Mouse (Mus musculus): Measurements from ENCODE around the gene Cep131.
A peak's percentile ranks its signal among the peaks of the same experiment; 100 is the strongest.

Gene Cep131

DNA sequence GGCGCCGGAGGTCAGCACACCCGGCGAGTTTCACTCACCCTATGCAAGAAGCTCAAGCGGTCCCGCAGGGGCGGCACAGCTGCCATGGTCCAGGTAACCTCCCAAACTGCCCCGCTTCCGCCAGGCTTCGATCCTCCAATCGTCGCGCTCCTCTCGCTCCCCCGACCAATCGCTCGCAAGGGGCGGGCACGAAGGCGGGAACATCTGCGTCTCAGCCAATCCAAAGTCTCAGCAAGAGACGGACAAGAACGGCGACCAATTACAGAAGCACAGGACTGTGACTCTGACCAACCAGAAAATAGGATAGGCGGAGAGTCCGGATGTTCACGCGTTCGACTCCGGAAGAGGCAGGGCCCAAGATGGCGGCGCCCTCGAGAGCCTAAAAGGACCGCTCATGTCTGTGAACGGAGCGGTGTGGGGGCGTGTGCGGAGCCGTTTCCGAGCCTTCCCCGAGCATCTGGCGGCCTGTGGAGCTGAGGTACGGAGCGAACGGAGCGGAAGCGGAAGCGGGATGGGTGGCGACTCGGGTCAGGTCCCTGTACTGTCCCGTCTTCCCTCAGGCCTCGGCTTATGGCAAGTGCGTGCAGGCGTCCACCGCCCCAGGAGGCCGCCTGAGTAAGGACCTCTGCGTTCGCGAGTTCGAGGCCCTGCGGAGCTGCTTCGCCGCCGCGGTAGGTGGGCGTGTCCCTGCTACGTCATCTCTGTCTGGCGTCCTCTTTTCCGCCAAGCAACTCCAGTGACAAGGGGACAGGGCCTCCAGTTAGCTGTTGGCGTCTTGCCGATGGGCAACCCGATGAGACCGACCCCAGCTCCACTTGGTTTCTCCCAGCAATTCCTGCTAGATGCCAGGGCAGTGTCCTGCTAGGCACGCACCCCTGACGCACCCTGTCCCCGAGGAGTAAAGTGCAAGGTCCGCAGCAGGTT, 12.2 kb upstream of the Cep131 start, which contains the start of the genes Tepsin and Ndufaf8:
Tepsin (minus strand) TSS at position 144 of the 924 bp plus-strand sequence.
Ndufaf8 (plus strand) TSS at position 341 of the 924 bp plus-strand sequence.
- peak; percentile 96 for DNase-seq (ENCODE audit: inconsistent ontology term)

DNA sequence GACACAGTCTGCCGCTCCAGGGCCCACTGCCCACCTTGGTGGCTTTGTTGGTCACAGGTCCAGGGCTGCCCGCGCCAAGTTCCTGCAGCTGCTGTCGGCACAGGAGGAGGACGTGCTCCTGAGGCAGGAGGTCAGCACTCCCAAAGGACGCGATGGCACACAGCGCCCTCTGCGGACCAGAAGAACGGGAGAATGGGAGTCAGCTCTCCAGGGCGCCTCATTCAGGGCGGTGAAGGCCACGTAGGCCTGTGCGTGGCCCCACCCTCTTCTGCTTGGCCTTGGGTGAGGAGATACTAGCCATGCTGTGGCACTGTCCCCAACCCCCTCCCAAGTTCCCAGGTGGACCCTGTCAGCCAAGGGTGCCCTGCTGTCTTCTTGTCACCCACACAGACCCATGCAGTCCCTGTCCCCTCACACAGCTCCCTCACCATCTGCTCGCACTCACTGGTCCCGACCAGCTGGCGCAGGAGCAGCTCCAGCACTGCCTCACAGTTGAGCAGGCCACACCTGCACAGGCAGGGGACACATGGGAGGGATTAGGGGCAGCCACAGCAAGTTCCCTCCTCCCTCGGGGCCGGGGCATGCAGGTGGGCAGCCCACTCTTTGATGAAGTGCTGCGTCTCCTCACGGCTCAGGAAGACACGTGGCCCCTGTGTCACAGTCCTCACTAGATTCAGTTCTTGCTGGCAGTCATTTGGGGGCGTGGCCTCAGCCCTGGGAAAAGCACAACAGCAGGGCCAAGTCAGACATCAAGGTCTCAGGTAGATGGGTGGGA, 6.4 kb upstream of the Cep131 start:
- no peak for DNase-seq (ENCODE audit: inconsistent ontology term)

- DNase-seq (ENCODE audit: inconsistent ontology term): no peak
Observed at GRCm38 (mm10) chr11:120090661-120091060, 4.0 kb upstream of the Cep131 start.

GRCm38 (mm10) chr11:120085891-120086627, 568 bp downstream of the Cep131 start:
- DNase-seq (ENCODE audit: inconsistent ontology term): peak; percentile 49

DNA sequence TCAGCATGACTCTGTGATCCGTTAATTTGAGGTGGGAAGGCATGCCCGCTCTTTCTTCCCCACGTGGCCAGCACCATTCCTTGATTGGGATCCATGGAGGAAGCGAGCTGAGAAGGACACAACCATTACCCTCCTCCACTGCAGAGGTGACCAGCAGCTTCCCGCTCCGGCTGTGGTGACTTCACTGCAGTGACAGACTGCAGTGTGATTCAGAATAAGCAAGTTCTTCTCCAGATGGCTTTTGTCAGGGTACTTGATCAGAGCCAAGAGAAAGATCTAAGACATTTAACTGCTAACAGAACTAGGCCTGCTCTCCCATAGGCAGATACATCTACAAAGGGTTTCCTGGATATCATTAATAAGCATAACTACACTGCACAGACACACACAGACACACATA, 6.3 kb downstream of the Cep131 start:
- DNase-seq (ENCODE audit: inconsistent ontology term): no peak

- DNase-seq (ENCODE audit: inconsistent ontology term): no peak
Observed at GRCm38 (mm10) chr11:120076191-120076590, 10.4 kb downstream of the Cep131 start.

DNA sequence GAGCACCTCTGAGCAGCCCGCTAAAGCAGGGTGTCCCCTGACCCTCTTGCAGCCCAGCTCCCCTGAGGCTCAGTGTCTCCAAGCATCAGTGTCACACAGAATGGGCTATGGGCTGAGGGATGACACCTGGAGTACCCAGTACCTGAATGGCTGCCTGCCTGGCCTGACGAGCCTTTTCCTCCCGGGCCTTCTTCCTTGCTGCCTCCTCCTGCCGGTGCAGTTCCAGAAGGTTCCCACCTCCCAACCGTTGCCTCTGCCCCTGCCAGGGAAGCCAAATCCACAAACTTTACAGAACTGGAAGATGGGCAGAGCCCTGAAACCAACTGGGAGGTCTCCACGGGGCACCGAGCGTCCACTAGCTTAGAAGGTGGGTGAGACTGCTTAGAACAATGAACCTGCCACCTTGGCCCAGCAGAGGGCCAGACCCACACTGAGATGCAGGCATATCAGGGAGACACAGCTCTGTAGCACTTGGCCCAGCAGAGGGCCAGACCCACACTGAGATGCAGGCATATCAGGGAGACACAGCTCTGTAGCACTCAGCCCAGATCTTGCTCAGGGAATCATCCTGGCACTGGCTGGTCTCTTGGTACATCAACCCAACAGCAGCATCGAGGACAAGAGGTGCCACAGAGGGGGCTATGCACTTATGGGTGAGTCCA, 13.5 kb downstream of the Cep131 start:
- no peak for DNase-seq (ENCODE audit: inconsistent ontology term)

DNA sequence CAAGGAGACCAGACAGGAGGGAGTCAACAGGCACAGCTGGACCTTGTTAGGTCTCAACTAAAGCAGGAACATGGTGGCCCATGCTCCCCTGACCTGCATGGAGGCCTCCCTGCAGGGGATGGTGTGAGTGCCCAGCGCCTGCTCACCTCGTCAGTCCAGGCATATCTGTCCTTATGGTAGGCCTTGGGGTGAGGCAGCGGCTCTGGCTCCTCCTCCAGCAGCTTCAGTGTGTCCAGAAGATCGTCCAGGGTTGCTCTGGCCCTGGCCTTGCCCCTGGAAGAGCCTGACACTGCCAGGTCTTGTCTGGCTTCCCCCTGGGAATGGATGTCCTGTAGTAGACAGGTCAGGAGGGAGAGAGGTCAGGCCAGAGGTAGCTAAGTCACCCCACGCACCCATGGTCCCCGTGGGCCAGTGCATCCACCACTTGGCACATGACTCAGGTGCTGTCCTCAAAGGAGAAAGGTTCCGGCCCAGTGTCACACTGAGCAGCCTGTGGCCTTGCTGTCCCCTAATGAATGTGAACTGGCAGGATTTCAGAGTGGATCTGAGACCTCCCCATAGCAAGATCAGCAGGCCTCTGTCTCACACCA, 14.8 kb downstream of the Cep131 start:
- DNase-seq (ENCODE audit: inconsistent ontology term): no peak

DNA sequence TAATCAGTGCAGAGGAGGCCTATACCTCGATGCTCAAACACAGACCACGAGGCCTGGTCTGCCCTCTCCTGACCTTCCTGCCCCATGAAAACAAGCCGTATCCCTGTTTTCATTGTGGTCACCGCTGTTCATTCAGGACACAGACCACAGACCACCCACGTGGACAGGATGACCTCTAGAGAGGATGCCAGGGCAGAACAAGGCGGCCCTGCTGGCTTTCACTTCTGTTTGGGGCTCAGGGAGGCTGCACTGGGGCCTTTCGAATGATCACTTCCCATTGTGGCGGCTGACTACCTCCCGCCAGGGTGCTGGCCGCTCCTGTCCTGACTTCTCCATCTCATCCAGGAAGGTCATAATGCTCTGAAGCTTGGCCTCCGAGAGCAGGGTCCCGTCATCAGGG, 15.6 kb downstream of the Cep131 start:
- DNase-seq (ENCODE audit: inconsistent ontology term): peak; percentile 39

DNA sequence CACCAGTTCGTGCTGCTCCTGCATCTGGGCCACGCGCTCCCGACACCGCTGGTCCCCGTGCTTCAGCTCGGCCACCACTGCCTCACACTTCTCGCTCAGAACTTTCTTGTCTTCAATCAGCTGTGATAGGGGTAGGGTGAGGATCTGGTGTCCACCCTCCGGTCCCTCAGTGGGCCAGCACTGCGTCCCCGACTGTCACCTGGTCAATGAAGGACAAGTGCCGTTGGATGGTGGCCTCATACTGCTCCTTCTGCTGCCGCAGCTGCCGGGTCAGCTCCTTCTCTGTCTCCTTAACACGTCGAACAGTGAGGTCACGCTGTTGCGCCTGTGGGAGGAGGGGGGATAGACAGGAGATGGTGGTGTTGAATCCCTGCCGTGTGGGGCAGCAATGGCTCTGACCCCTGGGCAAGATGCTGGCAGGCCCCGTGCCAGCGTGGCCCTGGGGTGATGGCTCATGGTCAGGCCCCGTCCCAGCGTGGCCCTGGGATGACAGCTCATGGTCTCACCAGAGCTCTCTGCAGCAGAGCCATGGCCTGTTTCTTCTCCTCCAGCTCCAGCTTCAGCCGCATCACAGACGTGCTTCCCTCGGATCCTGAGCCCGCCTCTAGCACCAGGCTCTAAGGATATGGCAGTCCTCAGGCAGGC, 16.2 kb downstream of the Cep131 start:
- no peak for DNase-seq (ENCODE audit: inconsistent ontology term)

GRCm38 (mm10) chr11:120069261-120069660, 17.4 kb downstream of the Cep131 start:
- no peak for DNase-seq (ENCODE audit: inconsistent ontology term)

GRCm38 (mm10) chr11:120067834-120068233, 18.8 kb downstream of the Cep131 start:
- DNase-seq (ENCODE audit: inconsistent ontology term): no peak

- DNase-seq (ENCODE audit: inconsistent ontology term): peak; percentile 25
Observed at GRCm38 (mm10) chr11:120065291-120065690, 21.3 kb downstream of the Cep131 start.

DNA sequence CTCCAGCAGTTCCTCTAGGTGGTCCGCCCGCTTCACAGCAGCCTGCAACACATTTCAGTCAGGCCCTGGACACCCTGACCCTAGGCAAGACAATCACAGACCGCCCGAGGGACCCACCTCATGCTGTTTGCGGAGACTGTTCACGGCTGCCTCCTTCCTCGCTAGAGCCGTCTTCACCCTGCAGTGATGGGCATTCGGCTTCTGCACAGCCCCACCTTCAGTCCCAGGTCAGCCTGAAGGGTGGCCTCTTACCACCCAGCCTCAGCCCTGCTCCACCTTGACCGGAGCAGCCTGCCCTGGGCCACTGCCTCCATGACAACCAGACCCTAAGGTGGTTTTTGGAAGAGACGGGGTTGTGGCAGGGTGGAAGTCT, 22.0 kb downstream of the Cep131 start:
- no peak for DNase-seq (ENCODE audit: inconsistent ontology term)

DNA sequence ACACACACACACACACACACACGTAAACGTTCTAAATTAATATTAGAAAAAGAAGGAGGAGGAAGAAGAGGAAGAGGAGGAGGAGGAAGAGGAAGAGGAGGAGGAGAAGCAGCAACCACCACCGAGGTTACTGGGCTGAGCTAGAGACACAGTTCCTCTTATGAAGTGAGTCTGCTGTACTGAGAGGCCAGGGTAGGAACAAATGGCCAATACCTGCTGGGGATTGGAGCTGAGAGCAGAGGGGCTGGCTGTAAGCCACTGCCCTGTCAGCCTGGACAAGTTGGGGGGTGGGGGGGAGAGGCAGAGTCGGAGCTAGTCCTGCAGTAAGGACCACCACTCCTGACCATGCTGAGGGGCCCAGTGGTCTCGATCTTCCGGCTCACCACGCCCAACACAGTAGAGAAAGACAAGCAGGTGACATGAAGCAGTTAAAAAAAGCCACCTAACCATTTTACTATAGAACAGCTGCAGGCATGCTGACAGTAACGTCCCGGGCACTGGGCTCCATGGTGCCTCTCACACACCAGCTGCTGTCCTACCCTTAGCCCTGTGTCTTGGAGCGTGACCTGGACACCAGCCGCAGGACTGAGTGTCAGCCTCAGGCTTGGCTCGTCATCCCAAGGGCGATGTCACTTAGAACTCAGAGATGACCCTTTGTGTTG, 22.5 kb downstream of the Cep131 start:
- DNase-seq (ENCODE audit: inconsistent ontology term): no peak

DNA sequence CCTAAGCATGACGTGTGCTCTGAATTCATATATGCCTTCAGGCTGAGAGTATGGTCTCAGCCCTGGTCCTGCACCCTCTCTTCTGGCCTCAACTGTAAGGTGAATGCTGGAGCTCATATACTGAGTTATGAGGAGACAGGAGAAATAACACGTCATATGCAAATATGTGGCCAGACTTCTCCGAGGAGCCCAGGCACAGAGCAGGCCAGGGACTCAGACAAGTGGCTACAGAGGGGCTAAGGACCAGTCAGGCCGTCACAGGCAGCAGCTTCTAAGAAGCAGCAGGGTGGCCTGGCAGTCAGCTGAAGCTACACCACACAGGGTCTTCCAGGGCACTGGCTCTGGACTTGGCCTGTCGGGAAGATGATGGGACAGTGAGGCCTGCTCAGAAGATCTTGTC, 23.3 kb downstream of the Cep131 start:
- no peak for DNase-seq (ENCODE audit: inconsistent ontology term)

GRCm38 (mm10) chr11:120060634-120061033, 26.0 kb downstream of the Cep131 start:
- no peak for DNase-seq (ENCODE audit: inconsistent ontology term)

- DNase-seq (ENCODE audit: inconsistent ontology term): no peak
Observed at GRCm38 (mm10) chr11:120055953-120056732, 30.5 kb downstream of the Cep131 start.

GRCm38 (mm10) chr11:120053846-120054245, 32.8 kb downstream of the Cep131 start:
- no peak for DNase-seq (ENCODE audit: inconsistent ontology term)
